Mouse (Mus musculus) bone marrow macrophage, adult 2 months (primary cell): Measurements from ENCODE around the gene Hist2h2ab.

Experiments used
- CTCF ChIP-seq: IDR thresholded peaks from 2 replicates; pipeline ENCODE4 v1.5.1; 2012; ENCODE audit warnings: low read depth, mild to moderate bottlenecking, low read length, moderate library complexity
- POLR2A ChIP-seq: IDR thresholded peaks from 2 replicates; pipeline ENCODE4 v1.6.1; 2012; ENCODE audit warnings: mild to moderate bottlenecking, low read depth, low read length, borderline replicate concordance

DNA sequence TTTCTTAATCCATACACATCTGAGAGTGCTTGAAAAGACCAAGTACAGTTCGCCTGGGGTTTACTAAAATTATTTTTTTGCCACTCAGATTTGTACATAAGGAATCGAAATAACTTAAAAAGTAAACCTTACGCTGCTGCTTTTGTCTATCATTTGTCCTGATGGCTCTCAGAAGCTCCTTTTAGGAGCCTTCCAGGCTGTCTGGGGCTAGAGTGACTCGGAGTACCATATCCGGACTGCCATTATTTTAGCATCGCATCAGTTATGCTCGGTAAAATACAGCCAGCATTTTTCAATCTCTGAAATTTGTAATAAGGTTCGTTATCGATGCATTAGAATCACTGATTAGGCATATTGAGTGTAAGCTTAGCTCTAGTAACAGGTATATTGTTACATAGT is 21.1 kb downstream of the Hist2h2ab start:
- TF ChIP-seq CTCF (no peak), POLR2A (no peak)
